Mouse (Mus musculus) midbrain, embryonic 16.5 days (tissue): ENCODE measurements around the gene Zfp54. TPM values are rescaled to one million over a fixed set of nuclear protein-coding genes. Genes with fewer than 3 reads are reported as not detected.

Source experiments
- polyA plus RNA-seq: library from polyadenylated mRNA; unstranded; fragments of >200 nt; fragmentation: Nextera tagmentation; extraction: Ambion mirVana; gene quantifications from 2 replicates; pipeline ENCODE4 v1.2.1, GENCODE M21; 2015

The Zfp54 gene
- polyA plus RNA-seq, 1 experiment from 2014 or later = 6.3 TPM

Other genes with a start within 250 kb of the Zfp54 start
- gene Vmn1r234, start 197.1 kb upstream of the Zfp54 start, polyA plus RNA-seq = not detected in 2 replicates
- not detected in 2 replicates for gene Vmn1r235, start 166.8 kb upstream of the Zfp54 start, polyA plus RNA-seq
- gene Vmn1r236, start 140.3 kb upstream of the Zfp54 start, polyA plus RNA-seq = not detected in 2 replicates
- gene Vmn1r237, start 111.4 kb upstream of the Zfp54 start, polyA plus RNA-seq = not detected in 2 replicates
- gene Zfp677, start 39.5 kb upstream of the Zfp54 start, polyA plus RNA-seq = 5.8 and 6.1 TPM in 2 replicates
- gene Zfp51, start 27.1 kb downstream of the Zfp54 start, polyA plus RNA-seq = 12.4 and 15.2 TPM in 2 replicates
- gene Zfp53, start 65.8 kb downstream of the Zfp54 start, polyA plus RNA-seq = 10.9 and 12.0 TPM in 2 replicates
- gene Zfp52, start 112.3 kb downstream of the Zfp54 start, polyA plus RNA-seq = 2.9 and 3.2 TPM in 2 replicates
- gene Zfp948, start 143.8 kb downstream of the Zfp54 start, polyA plus RNA-seq = 22.1 and 23.1 TPM in 2 replicates
- 13.0 and 14.6 TPM in 2 replicates for gene Zfp983, start 227.4 kb downstream of the Zfp54 start, polyA plus RNA-seq